Mouse (Mus musculus): Measurements from ENCODE around the gene Itgam. TPM values are rescaled to one million over a fixed set of nuclear protein-coding genes. Genes with fewer than 3 reads are reported as not detected.

The Itgam gene
- polyA plus RNA-seq, 1 experiment, result 0.25 TPM

GRCm38 (mm10) chr7:128057860-128058259 is 4.6 kb upstream of the Itgam start:
- H3K27ac ChIP-seq (ENCODE audit: control insufficient read depth, insufficient read depth, low read depth, low read length), result no peak overlapping the region
- H3K36me3 ChIP-seq (ENCODE audit: control insufficient read depth, insufficient read depth, low read length), result no peaks in the 10 kb centered on the region
- no peak overlapping the region for H3K4me3 ChIP-seq (ENCODE audit: control insufficient read depth, low read depth, low read length)
- H3K27me3 ChIP-seq (ENCODE audit: control insufficient read depth, insufficient read depth, low read length), result no peaks in the 10 kb centered on the region
- peaks cover 5% of the 10 kb centered on the region for H3K4me1 ChIP-seq (ENCODE audit: control insufficient read depth, insufficient read depth, low read length)
- TF ChIP-seq CTCF (IDR thresholded peaks at IDR 0.05; ENCODE audit: control insufficient read depth, insufficient read depth, insufficient replicate concordance, low read depth, low read length) (no peak), POLR2A (IDR thresholded peaks at IDR 0.05; ENCODE audit: control insufficient read depth, low read depth, low read length) (no peak)

- H3K27ac ChIP-seq (ENCODE audit: control insufficient read depth, insufficient read depth, low read depth, low read length), result no peak overlapping the region
- peaks cover 5% of the 10 kb centered on the region for H3K4me1 ChIP-seq (ENCODE audit: control insufficient read depth, insufficient read depth, low read length)
These were observed 3.9 kb upstream of the Itgam start for GRCm38 (mm10) chr7:128058576-128058975.

GRCm38 (mm10) chr7:128059091-128059490 is 3.3 kb upstream of the Itgam start:
- peaks cover 5% of the 10 kb centered on the region for H3K4me1 ChIP-seq (ENCODE audit: control insufficient read depth, insufficient read depth, low read length)
- no peaks in the 10 kb centered on the region for H3K27me3 ChIP-seq (ENCODE audit: control insufficient read depth, insufficient read depth, low read length)
- no peak overlapping the region for H3K4me3 ChIP-seq (ENCODE audit: control insufficient read depth, low read depth, low read length)
- TF ChIP-seq POLR2A (IDR thresholded peaks at IDR 0.05; ENCODE audit: control insufficient read depth, low read depth, low read length) (no peak), CTCF (IDR thresholded peaks at IDR 0.05; ENCODE audit: control insufficient read depth, insufficient read depth, insufficient replicate concordance, low read depth, low read length) (no peak)
- no peaks in the 10 kb centered on the region for H3K36me3 ChIP-seq (ENCODE audit: control insufficient read depth, insufficient read depth, low read length)
- no peak overlapping the region for H3K27ac ChIP-seq (ENCODE audit: control insufficient read depth, insufficient read depth, low read depth, low read length)

More at GRCm38 (mm10) chr7:128058576-128058975, 3.9 kb upstream of the Itgam start:
- no peak for TF ChIP-seq CTCF (IDR thresholded peaks at IDR 0.05; ENCODE audit: control insufficient read depth, insufficient read depth, insufficient replicate concordance, low read depth, low read length)
- TF ChIP-seq POLR2A (IDR thresholded peaks at IDR 0.05; ENCODE audit: control insufficient read depth, low read depth, low read length), result no peak
- Histone ChIP-seq H3K4me3 (ENCODE audit: control insufficient read depth, low read depth, low read length) (no peak overlapping the region), H3K27me3 (ENCODE audit: control insufficient read depth, insufficient read depth, low read length) (no peaks in the 10 kb centered on the region), H3K36me3 (ENCODE audit: control insufficient read depth, insufficient read depth, low read length) (no peaks in the 10 kb centered on the region)

GRCm38 (mm10) chr7:128063211-128063781 is 856 bp downstream of the Itgam start:
- Histone ChIP-seq H3K36me3 (ENCODE audit: control insufficient read depth, insufficient read depth, low read length) (no peaks in the 10 kb centered on the region), H3K4me1 (ENCODE audit: control insufficient read depth, insufficient read depth, low read length) (peaks cover 5% of the 10 kb centered on the region), H3K27me3 (ENCODE audit: control insufficient read depth, insufficient read depth, low read length) (no peaks in the 10 kb centered on the region), H3K27ac (ENCODE audit: control insufficient read depth, insufficient read depth, low read depth, low read length) (no peak overlapping the region), H3K4me3 (ENCODE audit: control insufficient read depth, low read depth, low read length) (no peak overlapping the region)
- TF ChIP-seq CTCF (IDR thresholded peaks at IDR 0.05; ENCODE audit: control insufficient read depth, insufficient read depth, insufficient replicate concordance, low read depth, low read length), result no peak
- TF ChIP-seq POLR2A (IDR thresholded peaks at IDR 0.05; ENCODE audit: control insufficient read depth, low read depth, low read length), result no peak

- Histone ChIP-seq H3K36me3 (ENCODE audit: control insufficient read depth, insufficient read depth, low read length) (no peaks in the 10 kb centered on the region), H3K27me3 (ENCODE audit: control insufficient read depth, insufficient read depth, low read length) (no peaks in the 10 kb centered on the region), H3K4me1 (ENCODE audit: control insufficient read depth, insufficient read depth, low read length) (peaks cover under 1% of the 10 kb centered on the region), H3K27ac (ENCODE audit: control insufficient read depth, insufficient read depth, low read depth, low read length) (no peak overlapping the region), H3K4me3 (ENCODE audit: control insufficient read depth, low read depth, low read length) (no peak overlapping the region)
- TF ChIP-seq POLR2A (IDR thresholded peaks at IDR 0.05; ENCODE audit: control insufficient read depth, low read depth, low read length) (no peak), CTCF (IDR thresholded peaks at IDR 0.05; ENCODE audit: control insufficient read depth, insufficient read depth, insufficient replicate concordance, low read depth, low read length) (no peak)
These were observed 3.1 kb downstream of the Itgam start for GRCm38 (mm10) chr7:128065547-128065946.

- no peak overlapping the region for H3K4me3 ChIP-seq (ENCODE audit: control insufficient read depth, low read depth, low read length)
- TF ChIP-seq POLR2A (IDR thresholded peaks at IDR 0.05; ENCODE audit: control insufficient read depth, low read depth, low read length) (no peak), CTCF (IDR thresholded peaks at IDR 0.05; ENCODE audit: control insufficient read depth, insufficient read depth, insufficient replicate concordance, low read depth, low read length) (no peak)
- no peaks in the 10 kb centered on the region for H3K36me3 ChIP-seq (ENCODE audit: control insufficient read depth, insufficient read depth, low read length)
- H3K4me1 ChIP-seq (ENCODE audit: control insufficient read depth, insufficient read depth, low read length), result no peaks in the 10 kb centered on the region
- H3K27me3 ChIP-seq (ENCODE audit: control insufficient read depth, insufficient read depth, low read length), result no peaks in the 10 kb centered on the region
- H3K27ac ChIP-seq (ENCODE audit: control insufficient read depth, insufficient read depth, low read depth, low read length), result no peak overlapping the region
These were observed 5.4 kb downstream of the Itgam start for GRCm38 (mm10) chr7:128067847-128068246.

GRCm38 (mm10) chr7:128069844-128070243 is 7.4 kb downstream of the Itgam start:
- TF ChIP-seq CTCF (IDR thresholded peaks at IDR 0.05; ENCODE audit: control insufficient read depth, insufficient read depth, insufficient replicate concordance, low read depth, low read length) (no peak), POLR2A (IDR thresholded peaks at IDR 0.05; ENCODE audit: control insufficient read depth, low read depth, low read length) (no peak)
- H3K36me3 ChIP-seq (ENCODE audit: control insufficient read depth, insufficient read depth, low read length), result no peaks in the 10 kb centered on the region
- H3K27me3 ChIP-seq (ENCODE audit: control insufficient read depth, insufficient read depth, low read length), result no peaks in the 10 kb centered on the region
- H3K4me1 ChIP-seq (ENCODE audit: control insufficient read depth, insufficient read depth, low read length), result no peaks in the 10 kb centered on the region
- no peak overlapping the region for H3K27ac ChIP-seq (ENCODE audit: control insufficient read depth, insufficient read depth, low read depth, low read length)
- H3K4me3 ChIP-seq (ENCODE audit: control insufficient read depth, low read depth, low read length), result no peak overlapping the region

All from testis, adult 2 months (tissue).